Mouse (Mus musculus) large intestine, adult 2 months (tissue): Measurements from ENCODE around the gene Gm40460. TPM values are rescaled to one million over a fixed set of nuclear protein-coding genes. Genes with fewer than 3 reads are reported as not detected.

Source experiments
- DNase-seq: peaks from one replicate; pipeline ENCODE4 v3.0.0-alpha.2; 2012; ENCODE audit warnings: low read depth, low spot score
- WGBS: fragments of 180-500 bp; shearing (Covaris S2); methylation state at CpG from one replicate; pipeline ENCODE4 v1.1.7; 2018; 5-methylcytosine and 5-hydroxymethylcytosine counted together
- polyA plus RNA-seq: library from polyadenylated mRNA; depleted of rRNA; stranded (reverse); fragments of >200 nt; gene quantifications from 2 replicates; pipeline ENCODE4 v1.2.3, GENCODE M21; 2012; rRNA removed

The Gm40460 gene
- polyA plus RNA-seq, 1 experiment: not detected

DNA sequence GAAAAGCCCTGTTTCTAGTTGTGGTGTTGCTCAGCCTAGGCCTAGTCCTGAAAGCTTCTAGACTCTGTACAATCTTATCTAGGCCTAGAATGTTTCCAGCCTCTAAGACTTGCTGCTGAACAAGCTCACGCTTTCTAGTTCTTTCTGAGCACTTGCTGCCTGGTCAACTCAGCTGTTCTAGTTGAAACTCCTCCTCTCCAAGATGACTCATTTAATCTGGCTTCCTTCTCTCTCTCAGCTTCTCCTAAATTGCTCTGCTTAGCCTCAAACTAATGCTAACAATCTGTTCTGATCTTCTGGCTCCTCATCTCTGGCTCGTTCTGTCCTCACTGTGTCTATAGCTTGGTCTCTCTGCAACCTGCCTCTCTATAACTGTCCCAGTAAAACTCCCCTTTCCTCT lies 42.1 kb downstream of the Gm40460 start:
- no peak for DNase-seq
- WGBS: 58% methylated on average over 2 of the region's 2 CpGs

Other genes with a start within 250 kb of the Gm40460 start
- gene Mob2, start 180.0 kb downstream of the Gm40460 start, polyA plus RNA-seq: 52.5 and 62.4 TPM in 2 replicates
- 8.1 and 12.5 TPM in 2 replicates for gene Dusp8, start 145.2 kb downstream of the Gm40460 start, polyA plus RNA-seq
- not detected in 2 replicates for gene Gm45618, start 120.3 kb downstream of the Gm40460 start, polyA plus RNA-seq
- gene Gm39115, start 105.0 kb downstream of the Gm40460 start, polyA plus RNA-seq: not detected in 2 replicates
- gene Gm45337, start 96.5 kb downstream of the Gm40460 start, polyA plus RNA-seq: not detected in 2 replicates
- not detected in 2 replicates for gene Gm29735, start 84.0 kb downstream of the Gm40460 start, polyA plus RNA-seq
- gene Gm4553, start 75.3 kb downstream of the Gm40460 start, polyA plus RNA-seq: not detected in 2 replicates
- gene Krtap5-2, start 65.1 kb downstream of the Gm40460 start, polyA plus RNA-seq: not detected in 2 replicates
- gene Gm10153, start 50.7 kb downstream of the Gm40460 start, polyA plus RNA-seq: not detected in 2 replicates
- gene Krtap5-3, start 39.7 kb downstream of the Gm40460 start, polyA plus RNA-seq: 0.42 TPM in 1 of 2 replicates, not detected in the other
- not detected in 2 replicates for gene Gm7579, start 29.2 kb downstream of the Gm40460 start, polyA plus RNA-seq
- gene Krtap5-5, start 11.1 kb downstream of the Gm40460 start, polyA plus RNA-seq: not detected in 2 replicates
- not detected in 2 replicates for gene Gm2431, start 17.3 kb upstream of the Gm40460 start, polyA plus RNA-seq
- gene Gm4559, start 33.3 kb upstream of the Gm40460 start, polyA plus RNA-seq: not detected in 2 replicates
- not detected in 2 replicates for gene Krtap5-1, start 56.0 kb upstream of the Gm40460 start, polyA plus RNA-seq
- not detected in 2 replicates for gene Krtap5-4, start 62.5 kb upstream of the Gm40460 start, polyA plus RNA-seq
- 1.1 and 1.3 TPM in 2 replicates for gene Ifitm10, start 132.7 kb upstream of the Gm40460 start, polyA plus RNA-seq
- gene Gm49369, start 141.6 kb upstream of the Gm40460 start, polyA plus RNA-seq: not detected in 2 replicates
- 308 and 344 TPM in 2 replicates for gene Ctsd, start 147.0 kb upstream of the Gm40460 start, polyA plus RNA-seq
- 0.46 and 0.91 TPM in 2 replicates for gene Syt8, start 193.8 kb upstream of the Gm40460 start, polyA plus RNA-seq
- gene Tnni2, start 200.7 kb upstream of the Gm40460 start, polyA plus RNA-seq: 0.19 and 1.9 TPM in 2 replicates
- gene Lsp1, start 219.7 kb upstream of the Gm40460 start, polyA plus RNA-seq: 68.4 and 82.6 TPM in 2 replicates